Mouse (Mus musculus): ENCODE data around the gene Utf1. TPM values are rescaled to one million over a fixed set of nuclear protein-coding genes. Genes with fewer than 3 reads are reported as not detected.

Gene Utf1
- total RNA-seq, 2 experiments from 2014 or later: not detected

DNA sequence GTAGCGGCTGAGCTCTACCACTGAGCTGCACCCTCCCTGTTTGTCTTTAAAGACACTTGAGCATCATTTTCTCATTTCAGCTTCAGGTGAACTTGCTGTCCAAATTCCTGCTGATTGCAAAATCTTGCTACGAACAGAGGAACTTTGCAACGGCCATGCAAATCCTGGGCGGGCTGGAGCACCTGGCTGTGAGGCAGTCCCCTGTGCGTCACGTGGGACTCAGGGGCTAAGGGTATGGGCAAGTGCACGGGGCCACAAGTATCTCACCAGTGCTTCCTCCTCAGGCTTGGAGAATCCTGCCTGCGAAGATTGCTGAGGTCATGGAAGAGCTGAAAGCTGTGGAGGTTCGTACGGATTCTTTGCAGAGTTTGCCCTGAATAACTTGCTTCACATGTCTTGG lies 6.9 kb upstream of the Utf1 start:
- intact Hi-C loops (cut with DNase I): no loop called here

GRCm38 (mm10) chr7:139937138-139937537 lies 6.5 kb upstream of the Utf1 start:
- DNase-seq: no peak
- intact Hi-C loops (cut with DNase I): no loop called here

More for the DNA sequence above, 6.9 kb upstream of the Utf1 start:
- no peak for DNase-seq

- no peak for DNase-seq
Observed at GRCm38 (mm10) chr7:139937810-139938209, 5.8 kb upstream of the Utf1 start.

DNA sequence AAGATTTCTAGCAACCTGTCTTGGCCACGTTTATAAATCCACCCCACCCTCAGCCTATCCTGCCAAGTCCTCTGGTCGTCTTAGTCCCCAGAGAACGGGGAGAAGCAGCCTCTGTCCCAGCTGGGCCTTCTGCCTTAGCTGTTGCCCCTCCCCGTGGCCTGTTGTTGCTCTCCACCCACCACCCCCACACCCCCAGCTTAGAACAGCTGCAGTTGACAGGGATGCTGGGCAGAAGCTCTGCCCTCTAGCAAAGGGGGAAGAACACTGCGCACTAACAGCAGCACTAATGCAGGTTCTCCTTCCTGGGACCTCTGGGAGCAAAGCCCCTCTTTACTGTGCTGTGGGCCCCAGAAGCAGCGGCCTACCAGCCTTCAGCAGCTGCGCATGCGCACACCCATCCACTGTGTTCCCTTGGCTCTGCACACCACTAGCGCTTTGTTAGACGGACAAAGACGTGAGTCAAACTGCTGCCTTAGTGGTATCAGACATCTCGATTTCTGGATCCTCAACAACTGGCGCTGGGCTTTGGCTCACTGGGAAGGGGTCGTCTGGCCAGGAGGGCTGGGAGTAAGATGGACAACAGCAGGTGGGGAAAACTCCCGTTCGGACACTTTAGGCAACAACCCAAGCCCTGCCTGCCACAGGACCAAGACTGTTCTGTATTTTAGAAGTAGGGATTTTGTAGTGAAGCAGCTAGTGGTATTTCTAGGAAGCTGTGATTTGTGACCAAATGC lies 2.9 kb upstream of the Utf1 start:
- DNase-seq: no peak
- intact Hi-C loops (cut with DNase I): no loop called here

More at GRCm38 (mm10) chr7:139937810-139938209, 5.8 kb upstream of the Utf1 start:
- intact Hi-C loops (cut with DNase I): no loop called here

DNA sequence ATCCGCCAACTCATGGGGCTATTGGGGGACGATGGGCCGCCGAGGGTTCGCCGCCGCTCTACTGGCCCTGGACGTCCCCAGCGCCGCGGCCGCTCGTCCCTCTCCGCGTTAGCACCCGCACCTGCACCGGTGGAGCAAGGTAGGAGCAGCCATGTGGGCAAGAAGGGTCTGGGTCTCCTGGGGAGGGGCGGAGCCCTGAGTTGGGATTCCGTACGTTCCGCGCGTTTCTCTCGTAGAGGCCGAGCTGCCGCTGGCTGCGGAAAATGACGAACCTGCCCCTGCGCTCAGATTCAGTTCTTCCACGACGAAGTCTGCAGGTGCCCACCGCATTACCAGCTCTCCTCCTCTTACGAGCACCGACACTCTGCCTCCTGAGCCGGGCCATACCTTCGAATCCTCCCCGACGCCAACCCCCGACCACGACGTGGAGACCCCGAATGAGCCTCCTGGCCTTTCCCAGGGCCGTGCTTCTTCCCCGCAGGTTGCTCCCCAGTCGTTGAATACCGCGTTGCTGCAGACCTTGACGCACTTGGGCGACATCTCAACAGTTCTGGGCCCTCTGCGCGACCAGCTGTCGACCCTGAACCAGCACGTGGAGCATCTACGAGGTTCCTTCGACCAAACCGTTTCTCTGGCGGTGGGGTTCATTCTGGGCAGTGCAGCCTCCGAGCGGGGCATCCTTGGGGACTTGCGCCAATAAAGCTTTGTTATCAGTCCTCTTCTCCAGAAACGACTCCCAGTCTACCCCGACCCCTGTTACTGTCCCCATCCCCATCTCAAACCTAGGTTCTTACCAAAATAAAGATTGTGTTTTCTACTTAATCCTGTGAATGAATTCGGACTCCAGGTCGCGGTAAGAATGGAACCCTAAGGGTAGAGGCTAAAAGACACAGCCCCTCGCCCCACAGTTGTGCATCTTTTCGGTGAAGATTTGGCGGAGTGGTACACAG lies 977 bp downstream of the Utf1 start:
- intact Hi-C loops (cut with DNase I): no loop called here

DNA sequence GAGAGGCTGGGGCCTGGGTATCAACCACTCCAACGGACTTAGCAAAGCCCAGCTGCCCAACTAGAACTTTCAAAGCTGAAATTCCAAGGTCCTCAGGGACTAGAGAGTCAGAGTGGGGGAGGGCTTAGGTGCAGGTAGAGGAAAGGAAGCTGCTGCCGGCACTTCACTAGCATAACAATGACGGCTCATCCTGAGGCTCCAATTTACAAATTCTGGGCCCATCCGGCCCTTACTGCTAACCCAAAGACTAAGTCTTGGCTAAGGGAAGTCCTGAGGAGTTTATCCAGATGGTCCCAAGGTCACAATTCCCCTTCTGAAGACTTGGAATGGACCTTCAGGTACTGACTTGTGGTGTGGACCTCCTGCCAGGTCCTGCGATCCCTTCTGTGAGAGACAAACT lies 1.9 kb downstream of the Utf1 start:
- no peak for DNase-seq

More for the DNA sequence above, 977 bp downstream of the Utf1 start:
- no peak for DNase-seq

DNA sequence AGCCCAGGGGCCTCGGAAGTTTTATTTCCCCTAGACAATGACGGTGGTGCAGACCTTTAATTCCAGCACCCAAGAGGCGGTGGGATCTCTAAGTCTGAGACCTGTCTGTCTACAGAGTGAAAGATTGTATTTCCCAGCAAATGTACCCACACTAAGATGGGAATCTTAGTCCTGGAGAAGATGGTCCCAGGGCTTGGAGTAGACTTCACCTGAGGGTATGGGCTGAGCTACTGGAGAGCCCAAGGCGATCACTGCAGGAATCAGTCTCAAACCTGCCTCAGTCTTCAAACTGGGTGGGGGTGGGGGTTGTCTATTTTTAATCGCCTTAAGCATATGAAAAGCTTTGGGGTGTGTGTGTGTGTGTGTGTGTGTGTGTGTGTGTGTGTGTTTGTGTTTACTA lies 2.4 kb downstream of the Utf1 start:
- DNase-seq: no peak
- intact Hi-C loops (cut with DNase I): no loop called here

More for the DNA sequence above, 1.9 kb downstream of the Utf1 start:
- intact Hi-C loops (cut with DNase I): no loop called here

- DNase-seq: peak; percentile 27 to 30
- intact Hi-C loops (cut with DNase I): no loop called here
Observed at GRCm38 (mm10) chr7:139949893-139950282, 6.3 kb downstream of the Utf1 start.

DNA sequence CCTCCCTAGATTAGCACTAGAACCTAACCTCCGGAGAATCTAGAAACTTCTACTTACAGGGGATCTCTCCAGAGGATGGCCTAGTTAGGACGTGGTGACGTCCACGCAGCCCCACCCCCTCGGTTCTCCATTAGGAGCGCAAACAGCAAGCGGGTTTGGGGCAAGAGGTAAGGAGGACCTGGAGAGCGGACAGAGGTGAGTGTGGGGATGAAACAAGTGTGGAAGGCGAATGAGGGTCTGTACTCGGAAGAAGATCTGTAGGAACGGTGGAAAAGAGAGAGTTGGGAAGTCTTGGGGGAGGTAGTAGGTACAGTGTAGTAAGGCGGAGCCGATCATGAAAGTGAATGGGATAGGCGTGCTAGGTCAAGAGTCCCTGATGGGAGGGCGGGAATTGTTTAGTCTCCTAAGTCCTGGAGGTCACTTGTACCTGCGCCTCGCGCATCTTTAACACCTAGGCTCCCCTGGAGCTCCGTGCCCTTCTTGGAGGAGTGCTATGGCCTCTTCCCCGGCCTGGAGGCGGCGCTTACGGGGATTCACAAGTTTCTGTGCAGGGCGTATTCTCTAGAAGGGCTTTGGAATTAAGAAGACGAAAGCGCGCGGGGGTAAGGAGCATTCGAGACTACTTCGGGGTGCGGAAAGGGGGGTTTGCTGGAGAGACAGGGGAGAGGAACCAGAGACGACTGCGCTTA lies 6.8 kb downstream of the Utf1 start:
- peak; percentile 19 to 32 for DNase-seq
- intact Hi-C loops (cut with DNase I): no loop called here

- intact Hi-C loops (cut with DNase I): no loop called here
- DNase-seq: no peak
Observed at GRCm38 (mm10) chr7:139951079-139951478, 7.5 kb downstream of the Utf1 start.

GRCm38 (mm10) chr7:139951991-139952633 lies 8.5 kb downstream of the Utf1 start:
- no peak for DNase-seq
- intact Hi-C loops (cut with DNase I): no loop called here

- DNase-seq: no peak
- intact Hi-C loops (cut with DNase I): no loop called here
Observed at GRCm38 (mm10) chr7:139955505-139955904, 11.9 kb downstream of the Utf1 start.

GRCm38 (mm10) chr7:139956658-139957057 lies 13.1 kb downstream of the Utf1 start:
- intact Hi-C loops (cut with DNase I): no loop called here
- DNase-seq: no peak

GRCm38 (mm10) chr7:139957437-139957836 lies 13.8 kb downstream of the Utf1 start:
- intact Hi-C loops (cut with DNase I): no loop called here
- DNase-seq: no peak

- no peak for DNase-seq
- intact Hi-C loops (cut with DNase I): no loop called here
Observed at GRCm38 (mm10) chr7:139957958-139958357, 14.4 kb downstream of the Utf1 start.

GRCm38 (mm10) chr7:139961141-139961540 lies 17.6 kb downstream of the Utf1 start:
- intact Hi-C loops (cut with DNase I): no loop called here
- DNase-seq: no peak

- no peak for DNase-seq
- intact Hi-C loops (cut with DNase I): no loop called here
Observed at GRCm38 (mm10) chr7:139963814-139964213, 20.2 kb downstream of the Utf1 start.

DNA sequence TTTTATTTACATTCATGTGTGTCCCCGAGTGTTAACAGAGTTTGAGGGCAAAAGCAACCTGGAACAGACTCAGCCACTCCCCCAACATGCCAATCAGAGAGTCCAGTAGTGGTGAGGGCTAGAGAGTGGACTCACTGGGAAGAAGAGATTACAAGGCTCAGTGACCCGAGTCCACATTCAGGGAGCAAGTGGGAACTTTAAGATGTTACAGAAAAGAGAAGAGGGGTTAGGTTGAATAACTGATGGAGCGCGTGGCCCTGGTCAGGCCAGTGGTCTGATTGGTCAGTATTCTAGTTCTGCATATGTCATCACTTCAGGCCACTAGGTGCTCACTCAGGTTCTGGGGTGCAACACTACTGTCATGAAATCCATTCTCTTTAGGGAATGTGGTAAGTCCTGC lies 23.6 kb downstream of the Utf1 start:
- no peak for DNase-seq
- intact Hi-C loops (cut with DNase I): no loop called here

GRCm38 (mm10) chr7:139968428-139968827 lies 24.8 kb downstream of the Utf1 start:
- intact Hi-C loops (cut with DNase I): loop anchor here (2.0 kb wide), 1 partner anchor 26 kb away; no protein-coding TSS in a partner anchor
- no peak for DNase-seq

All from gastrocnemius, postnatal 36 days (tissue).